Mouse (Mus musculus) liver, embryonic 11.5 days (tissue): ENCODE measurements around the gene Ift74. TPM values are rescaled to one million over a fixed set of nuclear protein-coding genes. Genes with fewer than 3 reads are reported as not detected.

Experiments
- ATAC-seq: fragments of 200-750 bp; cut with Nextera tagmentation; replicated peaks from 2 replicates; pipeline ENCODE4 v1.8.0; 2017; ENCODE audit warnings: moderate number of reproducible peaks, mild to moderate bottlenecking, moderate TSS enrichment, moderate library complexity; ENCODE audit not compliant: low FRiP score
- DNase-seq: peaks from one replicate; pipeline ENCODE4 v3.0.0-alpha.2; 2017; ENCODE audit warnings: low spot score
- H3K27ac ChIP-seq: fragments of 300-500 bp; sonication (generic); 2 replicates; pipeline ENCODE4 v1.5.1; 2014; ENCODE audit warnings: mild to moderate bottlenecking, low read depth, low read length, control low read depth
- H3K27me3 ChIP-seq: fragments of 300-500 bp; sonication (generic); replicated peaks from 2 replicates; pipeline ENCODE4 v1.6.1; 2014; ENCODE audit warnings: low read length, mixed read lengths; ENCODE audit not compliant: control insufficient read depth, insufficient read depth
- H3K36me3 ChIP-seq: fragments of 300-500 bp; sonication (generic); 2 replicates; pipeline ENCODE4 v1.6.1; 2014; ENCODE audit warnings: mild to moderate bottlenecking, low read length, moderate library complexity, mixed read lengths; ENCODE audit not compliant: control insufficient read depth, insufficient read depth
- H3K4me1 ChIP-seq: fragments of 300-500 bp; sonication (generic); replicated peaks from 2 replicates; pipeline ENCODE4 v1.6.1; 2014; ENCODE audit warnings: low read length, mixed read lengths; ENCODE audit not compliant: control insufficient read depth, insufficient read depth
- H3K4me2 ChIP-seq: fragments of 300-500 bp; sonication (generic); 2 replicates; pipeline ENCODE4 v1.6.1; 2014; ENCODE audit warnings: mild to moderate bottlenecking, control low read depth, moderate library complexity
- H3K4me3 ChIP-seq: fragments of 300-500 bp; sonication (generic); 2 replicates; pipeline ENCODE4 v1.5.1; 2014; ENCODE audit warnings: low read depth, low read length, control low read depth
- H3K9ac ChIP-seq: fragments of 300-500 bp; sonication (generic); 2 replicates; pipeline ENCODE4 v1.6.1; 2014; ENCODE audit warnings: low read depth, low read length, control low read depth
- H3K9me3 ChIP-seq: fragments of 300-500 bp; sonication (generic); 2 replicates; pipeline ENCODE4 v1.6.1; 2016; ENCODE audit warnings: low read length, inconsistent platforms, mixed read lengths; ENCODE audit not compliant: control insufficient read depth
- WGBS: fragments of 180-500 bp; shearing (Covaris S2); extraction: QIAGEN DNeasy Blood & Tissue Kit; methylation state at CpG from one replicate; pipeline ENCODE4 v1.1.7; 2014; 5-methylcytosine and 5-hydroxymethylcytosine counted together
- polyA plus RNA-seq: library from polyadenylated mRNA; unstranded; fragments of >200 nt; fragmentation: Nextera tagmentation; extraction: Ambion mirVana; gene quantifications from 2 replicates; pipeline ENCODE4 v1.2.1, GENCODE M21; 2014

Gene Ift74
- 14.8 and 15.0 TPM in 2 replicates for polyA plus RNA-seq

DNA sequence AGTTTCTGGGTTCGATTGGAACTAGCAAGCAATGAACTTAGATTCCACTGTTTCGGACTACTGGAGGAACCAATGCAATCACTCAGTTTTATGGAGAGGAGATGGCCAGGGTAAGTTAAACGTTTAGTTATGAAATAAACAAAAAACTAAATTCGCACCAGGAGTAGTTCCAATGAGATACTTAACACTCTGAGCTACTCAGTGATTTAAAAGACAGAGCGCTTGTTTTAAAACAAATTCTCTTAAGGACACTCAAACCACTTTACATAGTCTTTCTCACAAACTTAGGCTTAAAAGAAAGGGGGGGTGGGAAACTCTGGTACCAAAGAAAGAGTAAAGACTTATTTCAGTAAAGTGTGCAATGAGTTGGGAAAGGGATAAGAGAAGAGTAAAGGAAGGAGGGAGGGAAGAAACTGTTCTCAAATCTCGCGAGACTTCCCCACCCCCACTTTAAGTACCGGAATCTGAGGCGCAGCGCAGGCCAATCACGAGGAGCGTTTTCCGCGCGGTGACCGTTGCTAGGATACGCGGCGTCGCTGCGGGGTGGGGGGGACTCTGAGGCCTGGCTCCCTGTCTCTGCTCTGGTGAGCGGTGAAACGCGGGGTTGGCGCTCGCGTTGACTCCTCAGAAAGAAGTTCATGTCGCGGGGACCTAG, at the start of gene Ift74:
Gene Ift74 (plus strand): TSS at position 520 of the 655 bp plus-strand sequence.
- H3K27ac ChIP-seq: peak within 1 kb of the TSS; percentile 7; the same call in 1 of the 2 replicates
- peak; percentile 99 for ATAC-seq
- WGBS: 5% methylated on average over 29 of the region's 29 CpGs
- peak within 1 kb of the TSS; percentile 57 for H3K9ac ChIP-seq
- no peaks in the 10 kb centered on the region for H3K9me3 ChIP-seq
- no peaks in the 10 kb centered on the region for H3K27me3 ChIP-seq
- peaks cover 10% of the 10 kb centered on the region; the same call in 1 of the 2 replicates for H3K4me1 ChIP-seq
- peak within 1 kb of the TSS; percentile 66 for H3K4me3 ChIP-seq
- DNase-seq: peak; percentile 88
- no peaks in the 10 kb centered on the region for H3K36me3 ChIP-seq
- peak within 1 kb of the TSS; percentile 68 for H3K4me2 ChIP-seq

DNA sequence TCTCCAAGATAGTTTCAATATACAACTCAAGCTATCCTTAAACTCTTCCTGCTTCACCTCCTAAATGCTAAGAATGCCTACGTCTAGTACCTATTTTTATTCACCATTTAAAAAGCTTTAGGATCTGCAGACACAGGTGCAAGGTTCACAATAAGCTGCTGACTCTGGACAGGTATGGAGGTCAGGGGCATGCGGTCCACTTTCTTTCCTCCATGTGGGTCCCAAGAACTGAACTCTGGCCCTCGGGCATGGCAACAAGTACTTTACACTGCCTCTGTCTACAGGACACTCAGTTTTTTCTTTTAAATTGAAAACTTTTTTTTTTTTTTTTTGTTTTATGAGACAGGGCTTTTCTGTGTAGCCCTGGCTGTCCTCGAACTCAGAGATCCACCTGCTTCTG, 41.6 kb upstream of the Ift74 start:
- Histone ChIP-seq H3K4me2 (no peak overlapping the region), H3K4me3 (no peak overlapping the region), H3K9ac (no peak overlapping the region), H3K27me3 (no peaks in the 10 kb centered on the region), H3K27ac (no peak overlapping the region), H3K9me3 (no peaks in the 10 kb centered on the region), H3K36me3 (peaks cover 6% of the 10 kb centered on the region; the same call in 1 of the 2 replicates), H3K4me1 (no peaks in the 10 kb centered on the region)
- ATAC-seq (no peak), DNase-seq (no peak)
- WGBS: 87% methylated on average over 4 of the region's 4 CpGs

DNA sequence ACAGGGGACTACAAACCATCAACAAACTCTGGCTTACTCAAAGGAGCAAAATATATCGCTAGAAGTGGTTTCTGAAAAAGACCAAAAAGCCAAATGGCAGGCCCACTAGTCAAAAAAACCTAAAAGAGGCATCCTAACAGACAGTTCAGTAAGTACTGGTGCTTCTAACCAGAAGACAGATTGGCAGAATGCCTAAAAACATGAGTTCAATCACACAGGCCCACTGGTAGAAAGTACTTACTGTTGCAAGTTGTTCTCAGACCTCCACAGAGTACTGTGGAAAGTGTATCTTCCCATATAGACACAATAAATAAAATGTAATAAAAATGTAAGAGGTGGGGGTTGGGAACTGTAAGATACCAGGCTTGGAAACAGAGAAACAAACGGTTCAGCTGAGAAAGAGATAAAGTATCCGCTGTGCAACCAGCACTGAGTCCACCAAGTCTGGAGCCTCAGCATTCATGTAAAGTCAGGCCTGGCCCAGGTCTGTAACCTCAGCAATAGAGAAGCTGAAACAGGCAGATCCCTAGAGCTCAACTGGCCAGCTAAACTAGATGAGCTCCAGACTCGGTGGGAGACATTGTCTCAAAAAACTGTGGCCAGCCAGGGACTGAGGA, 22.4 kb upstream of the Ift74 start:
- H3K27me3 ChIP-seq: no peaks in the 10 kb centered on the region
- H3K4me3 ChIP-seq: no peak overlapping the region
- H3K4me1 ChIP-seq: peaks cover 11% of the 10 kb centered on the region
- H3K9ac ChIP-seq: no peak overlapping the region
- H3K36me3 ChIP-seq: no peaks in the 10 kb centered on the region
- H3K9me3 ChIP-seq: no peaks in the 10 kb centered on the region
- H3K27ac ChIP-seq: no peak overlapping the region
- 0 out of 2 replicates have a peak overlapping the region, but pooled peaks have one; percentile 7 for H3K4me2 ChIP-seq
- ATAC-seq (no peak), DNase-seq (no peak)
- WGBS: 59% methylated on average over 4 of the region's 4 CpGs

DNA sequence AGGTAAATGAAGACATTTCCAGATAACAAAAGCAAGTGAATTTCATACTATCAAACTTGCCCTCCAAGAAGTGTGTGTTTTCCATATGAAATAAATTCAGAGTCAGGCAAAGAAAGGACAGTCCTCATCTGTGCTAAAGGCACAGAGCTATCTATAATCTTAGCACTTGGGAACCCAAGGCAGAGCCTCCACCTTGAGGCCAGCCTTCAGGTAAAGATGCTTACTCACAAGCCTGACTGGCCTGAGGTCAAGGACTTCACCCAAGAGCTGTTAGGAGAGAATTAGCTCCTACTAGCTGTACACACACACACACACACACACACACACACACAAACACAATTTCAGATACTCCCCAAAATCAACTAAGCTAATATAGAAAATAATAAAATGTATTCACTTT, 21.6 kb upstream of the Ift74 start:
- ATAC-seq (no peak), DNase-seq (no peak)
- H3K36me3 ChIP-seq: no peaks in the 10 kb centered on the region
- H3K9ac ChIP-seq: no peak overlapping the region
- H3K27ac ChIP-seq: no peak overlapping the region
- H3K27me3 ChIP-seq: no peaks in the 10 kb centered on the region
- peaks cover 11% of the 10 kb centered on the region for H3K4me1 ChIP-seq
- no peaks in the 10 kb centered on the region for H3K9me3 ChIP-seq
- no peak overlapping the region for H3K4me2 ChIP-seq
- no peak overlapping the region for H3K4me3 ChIP-seq

DNA sequence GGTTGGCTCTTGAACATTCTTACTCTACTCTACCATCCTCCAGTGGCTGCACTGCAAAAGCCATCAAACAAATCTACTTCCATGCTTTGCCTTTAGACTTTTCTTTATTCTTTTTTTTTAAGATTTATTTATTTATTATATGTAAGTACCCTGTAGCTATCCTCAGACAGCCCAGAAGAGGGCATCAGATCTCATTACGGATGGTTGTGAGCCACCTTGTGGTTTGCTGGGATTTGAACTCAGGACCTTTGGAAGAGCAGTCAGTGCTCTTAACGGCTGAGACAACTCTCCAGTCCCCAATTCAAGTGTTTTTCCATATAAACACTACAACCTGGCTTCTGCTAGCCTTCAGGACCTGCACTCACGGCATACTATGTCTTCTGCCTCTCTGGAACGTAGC, 12.9 kb upstream of the Ift74 start:
- Histone ChIP-seq H3K9ac (no peak overlapping the region), H3K9me3 (no peaks in the 10 kb centered on the region), H3K4me1 (peaks cover 5% of the 10 kb centered on the region; the same call in 1 of the 2 replicates), H3K36me3 (no peaks in the 10 kb centered on the region), H3K27me3 (no peaks in the 10 kb centered on the region), H3K4me3 (peak overlapping the region; percentile 73), H3K4me2 (peak overlapping the region; percentile 83), H3K27ac (no peak overlapping the region)
- whole genome bisulfite sequencing: 83% methylated on average over 4 of the region's 4 CpGs
- DNase-seq: no peak
- ATAC-seq: no peak

DNA sequence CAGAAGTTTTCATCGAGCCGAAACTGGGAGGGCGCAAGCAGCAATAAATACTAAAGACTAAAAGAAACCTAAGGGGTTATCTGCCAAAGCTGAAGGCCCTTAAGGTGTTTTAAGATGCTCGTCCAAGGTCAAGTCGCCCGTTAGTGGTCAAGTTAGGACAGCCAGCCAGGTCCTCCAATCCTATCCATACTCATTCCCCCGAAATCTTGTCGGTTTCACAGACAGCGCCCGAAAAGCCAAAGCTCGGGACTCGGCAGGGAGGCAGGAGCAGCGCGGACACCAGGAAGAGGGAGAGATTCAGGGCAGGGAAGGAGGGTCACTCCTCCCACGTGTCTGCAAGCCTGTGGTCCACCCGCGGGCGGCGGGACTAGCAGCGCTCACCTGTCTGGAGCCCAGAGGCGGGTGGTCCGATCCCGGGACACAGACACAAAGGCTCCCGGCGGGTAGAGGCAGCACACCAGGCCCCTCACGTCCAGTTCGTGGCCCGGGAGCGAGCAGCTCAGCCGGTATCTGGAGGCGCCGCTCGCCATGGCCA, 11.7 kb upstream of the Ift74 start:
- no peak; the same call in 1 of the 2 replicates for ATAC-seq
- peak overlapping the region; percentile 83 for H3K4me2 ChIP-seq
- no peaks in the 10 kb centered on the region for H3K27me3 ChIP-seq
- peaks cover 5% of the 10 kb centered on the region; the same call in 1 of the 2 replicates for H3K4me1 ChIP-seq
- H3K9ac ChIP-seq: peak overlapping the region; percentile 97
- under 1% methylated on average over 33 of the region's 33 CpGs for WGBS
- DNase-seq: no peak
- no peaks in the 10 kb centered on the region for H3K9me3 ChIP-seq
- H3K36me3 ChIP-seq: no peaks in the 10 kb centered on the region
- H3K27ac ChIP-seq: peak overlapping the region; percentile 57
- H3K4me3 ChIP-seq: peak overlapping the region; percentile 73

DNA sequence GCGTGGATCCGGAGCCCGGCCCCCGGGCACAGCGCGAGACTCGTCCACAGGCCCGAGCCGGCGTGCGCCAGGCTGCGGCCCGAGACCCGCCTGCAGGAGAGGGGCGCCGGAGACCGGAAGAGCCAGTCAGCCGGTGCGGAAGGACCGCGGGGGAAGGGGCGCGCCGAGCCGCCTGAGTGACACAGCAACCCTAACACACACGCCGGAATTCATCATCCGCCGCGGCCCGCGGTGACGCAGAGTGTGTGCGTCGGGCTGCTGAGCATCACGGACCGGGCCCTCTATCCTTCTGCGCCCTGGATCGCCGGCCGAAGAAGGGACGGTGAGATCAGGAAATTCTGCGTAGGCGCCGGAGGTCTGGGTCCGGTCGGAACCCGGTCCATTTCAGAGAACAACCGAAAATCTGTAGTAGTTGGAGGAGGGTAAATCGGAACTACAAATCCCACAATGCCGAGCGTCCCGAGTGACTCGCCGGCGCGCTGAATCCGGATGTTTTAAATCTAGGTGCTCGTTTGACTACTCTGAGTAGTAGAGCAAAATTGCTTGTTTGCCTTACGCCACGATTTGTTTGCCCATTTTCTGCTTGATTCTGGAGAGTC, 11.2 kb upstream of the Ift74 start, which contains the start of gene Plaa:
Gene Plaa (minus strand): TSS at position 214 of the 599 bp plus-strand sequence.
- ATAC-seq (peak; percentile 97), DNase-seq (peak; percentile 94)
- Histone ChIP-seq H3K4me1 (peaks cover 5% of the 10 kb centered on the region; the same call in 1 of the 2 replicates), H3K4me3 (peak within 1 kb of the TSS; percentile 73), H3K4me2 (peak within 1 kb of the TSS; percentile 83), H3K9me3 (no peaks in the 10 kb centered on the region), H3K36me3 (no peaks in the 10 kb centered on the region), H3K27me3 (no peaks in the 10 kb centered on the region), H3K27ac (peak within 1 kb of the TSS; percentile 57), H3K9ac (peak within 1 kb of the TSS; percentile 97)
- under 1% methylated on average over 61 of the region's 61 CpGs for WGBS

DNA sequence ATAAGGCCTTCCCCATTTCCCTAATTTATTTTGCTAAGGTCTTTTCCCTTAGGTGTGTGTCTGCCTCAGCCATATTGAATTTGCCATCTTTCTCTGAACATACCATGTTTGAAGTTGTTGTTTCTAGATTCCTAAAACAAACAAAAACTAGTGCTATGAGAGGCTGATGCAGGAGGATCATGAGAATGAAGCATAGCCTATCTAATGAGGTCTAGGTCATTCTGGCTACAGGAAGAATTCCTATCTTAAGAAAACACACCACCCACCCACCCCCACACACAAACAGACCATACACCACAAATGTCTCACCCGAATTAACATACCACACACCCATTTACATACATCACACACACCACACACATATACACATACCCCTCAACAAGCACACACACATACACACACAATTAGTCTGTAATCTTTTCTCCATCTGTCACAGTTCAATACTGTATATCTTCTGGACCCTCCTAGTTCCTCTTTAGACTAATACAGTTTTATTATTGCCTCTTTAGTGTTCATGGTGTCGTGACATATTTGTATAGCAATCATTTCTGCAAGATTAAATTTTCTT, 9.8 kb upstream of the Ift74 start:
- Histone ChIP-seq H3K36me3 (no peaks in the 10 kb centered on the region), H3K9me3 (no peaks in the 10 kb centered on the region), H3K4me2 (peak overlapping the region; percentile 65), H3K27me3 (no peaks in the 10 kb centered on the region), H3K9ac (no peak overlapping the region), H3K4me3 (peak overlapping the region; percentile 73; the same call in 1 of the 2 replicates), H3K4me1 (peaks cover 5% of the 10 kb centered on the region; the same call in 1 of the 2 replicates), H3K27ac (no peak overlapping the region)
- ATAC-seq: no peak
- WGBS: 74% methylated on average over 2 of the region's 2 CpGs
- DNase-seq: no peak
